26 mouse cellular contexts compared by ENCODE assay signal in the genomic region with DNA sequence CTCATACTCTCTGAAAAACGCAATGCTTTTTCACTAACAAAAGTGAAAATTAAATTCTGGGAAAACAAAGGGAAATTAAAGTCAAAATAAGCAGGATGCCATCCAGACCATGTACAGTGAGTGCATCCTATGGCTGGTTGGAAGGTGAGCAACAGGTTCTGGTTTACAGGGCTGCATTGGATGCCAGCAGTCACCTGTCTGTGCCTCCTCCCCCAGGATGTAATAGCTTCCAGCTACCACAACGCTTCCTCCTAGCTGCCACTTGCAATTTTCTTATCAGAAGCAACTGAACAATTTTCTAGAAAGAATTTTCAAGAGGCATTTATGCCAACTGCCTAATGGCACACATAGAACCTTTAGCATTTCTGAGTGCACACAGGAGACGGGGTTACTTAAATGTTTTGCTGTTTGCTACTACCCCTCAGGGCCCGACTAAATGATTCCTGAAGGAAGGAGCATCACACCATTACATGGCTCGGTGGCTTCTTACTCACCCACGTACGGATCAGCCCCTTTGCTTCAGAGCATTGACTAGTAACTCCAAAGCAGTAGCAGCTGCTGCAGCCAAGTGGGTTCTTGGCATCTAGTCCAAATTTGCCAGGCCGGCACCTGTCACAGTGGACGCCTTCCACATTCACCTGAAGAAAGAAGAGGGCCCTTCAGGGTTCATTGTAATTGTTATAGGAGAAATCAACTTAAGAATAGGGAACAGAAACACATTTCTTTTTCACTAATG.
A peak's percentile ranks its signal among the peaks of the same experiment; 100 is the strongest.
DNase-seq lines count a peak whose midpoint lies in the region; ATAC-seq lines count a peak whose summit lies in the region.
"Had no signal": no experiment of that assay in that cellular context is flagged by ENCODE, and none has a peak within 500 bp of the region (broad histone marks: within the 10 kb centered on the region; RNA-seq: fewer than 3 reads in every experiment).

No protein-coding gene starts in this region.

- WGBS in midbrain, embryonic 11.5 days = 85% methylated on average over 9 of the region's 9 CpGs
- WGBS in midbrain, embryonic 10.5 days = 85% methylated on average over 9 of the region's 9 CpGs
- WGBS in limb, embryonic 10.5 days = 88% methylated on average over 9 of the region's 9 CpGs

- H3K4me3 ChIP-seq in midbrain, embryonic 11.5 days (ENCODE audit: low read depth, low read length) = no peak overlapping the region
- no peak overlapping the region for H3K4me3 ChIP-seq in midbrain, embryonic 10.5 days
- H3K4me3 ChIP-seq in limb, embryonic 10.5 days = no peak overlapping the region
- H3K4me3 ChIP-seq: embryonic facial prominence, embryonic 12.5 days; heart, adult 2 months; hindbrain, embryonic 15.5 days; limb, embryonic 12.5 days; midbrain, embryonic 13.5 days; neural tube, embryonic 12.5 days had no signal

- no peaks in the 10 kb centered on the region for H3K36me3 ChIP-seq in midbrain, embryonic 11.5 days (ENCODE audit: control insufficient read depth, insufficient read depth, low read length)
- no peaks in the 10 kb centered on the region for H3K36me3 ChIP-seq in midbrain, embryonic 10.5 days
- no peaks in the 10 kb centered on the region for H3K36me3 ChIP-seq in limb, embryonic 10.5 days
- H3K36me3 ChIP-seq: embryonic facial prominence, embryonic 12.5 days; hindbrain, embryonic 15.5 days; limb, embryonic 12.5 days; midbrain, embryonic 13.5 days; neural tube, embryonic 12.5 days had no signal

- no peak for DNase-seq in frontal cortex, postnatal 10 days (ENCODE audit: low spot score in 2 of 2)
- DNase-seq in midbrain, embryonic 11.5 days (ENCODE audit: low spot score, missing footprints) = peak; percentile 33
- no peak for DNase-seq in midbrain, embryonic 10.5 days (ENCODE audit: low spot score)
- DNase-seq in cerebellum, adult 9-11 months = peak; percentile 25
- DNase-seq in limb, embryonic 10.5 days (ENCODE audit: low spot score) = no peak
- no peak for DNase-seq in frontal cortex, postnatal 14 days (ENCODE audit: low spot score in 2 of 2)
- DNase-seq: adrenal gland, postnatal 10 days; forebrain, postnatal 0 days; gastrocnemius, postnatal 25 days; heart, adult 2 months; heart, postnatal 36 days; kidney, adult 9 months; kidney, postnatal 14 days; liver, postnatal 0 days; right cerebral cortex, postnatal 14 days; thymus, postnatal 14 days had no signal

- H3K4me2 ChIP-seq in midbrain, embryonic 11.5 days = no peak overlapping the region
- H3K4me2 ChIP-seq: embryonic facial prominence, embryonic 12.5 days; hindbrain, embryonic 15.5 days; limb, embryonic 12.5 days; liver, embryonic 11.5 days; midbrain, embryonic 13.5 days; neural tube, embryonic 12.5 days had no signal

- no peaks in the 10 kb centered on the region for H3K4me1 ChIP-seq in midbrain, embryonic 11.5 days (ENCODE audit: control insufficient read depth, insufficient read depth, low read length)
- H3K4me1 ChIP-seq in midbrain, embryonic 10.5 days = 0 out of 2 replicates have a peak, but pooled peaks cover 5% of the 10 kb centered on the region
- peaks cover 7% of the 10 kb centered on the region; the same call in 1 of the 2 replicates for H3K4me1 ChIP-seq in limb, embryonic 10.5 days
- H3K4me1 ChIP-seq: embryonic facial prominence, embryonic 12.5 days; hindbrain, embryonic 15.5 days; limb, embryonic 12.5 days; neural tube, embryonic 12.5 days had no signal

- H3K9ac ChIP-seq in midbrain, embryonic 11.5 days (ENCODE audit: low read length) = no peak overlapping the region
- H3K9ac ChIP-seq: embryonic facial prominence, embryonic 12.5 days; forebrain, postnatal 0 days; hindbrain, embryonic 15.5 days; limb, embryonic 12.5 days; liver, postnatal 0 days; midbrain, embryonic 13.5 days; neural tube, embryonic 12.5 days had no signal

- 0 out of 2 replicates have a peak, but pooled peaks have one; percentile 21 for ATAC-seq in frontal cortex, adult (ENCODE audit: low TSS enrichment)
- no peak for ATAC-seq in midbrain, embryonic 11.5 days (ENCODE audit: low FRiP score)
- ATAC-seq: activated CD4-positive, CD25-positive, alpha-beta regulatory T cell, adult 4 months; forebrain, postnatal 0 days; intestine, embryonic 16.5 days; liver, postnatal 0 days; lung, postnatal 0 days; midbrain, embryonic 13.5 days had no signal

- no peak overlapping the region for H3K27ac ChIP-seq in midbrain, embryonic 11.5 days (ENCODE audit: low read depth, low read length)
- H3K27ac ChIP-seq in midbrain, embryonic 10.5 days (replicated peaks) = no peak overlapping the region
- H3K27ac ChIP-seq in limb, embryonic 10.5 days = no peak overlapping the region
- H3K27ac ChIP-seq: embryonic facial prominence, embryonic 12.5 days; heart, adult 2 months; hindbrain, embryonic 15.5 days; limb, embryonic 12.5 days; midbrain, embryonic 13.5 days; neural tube, embryonic 12.5 days had no signal

- no peaks in the 10 kb centered on the region for H3K27me3 ChIP-seq in midbrain, embryonic 11.5 days (ENCODE audit: control insufficient read depth, insufficient read depth, low read length)
- no peaks in the 10 kb centered on the region for H3K27me3 ChIP-seq in midbrain, embryonic 10.5 days (ENCODE audit: low read depth, poor library complexity, severe bottlenecking)
- H3K27me3 ChIP-seq in limb, embryonic 10.5 days (ENCODE audit: low read depth, poor library complexity, severe bottlenecking) = no peaks in the 10 kb centered on the region
- H3K27me3 ChIP-seq: embryonic facial prominence, embryonic 12.5 days; hindbrain, embryonic 15.5 days; limb, embryonic 12.5 days; midbrain, embryonic 13.5 days; neural tube, embryonic 12.5 days had no signal

- no peaks in the 10 kb centered on the region for H3K9me3 ChIP-seq in midbrain, embryonic 11.5 days (ENCODE audit: control insufficient read depth, low read length)
- no peaks in the 10 kb centered on the region for H3K9me3 ChIP-seq in midbrain, embryonic 10.5 days (replicated peaks)
- no peaks in the 10 kb centered on the region for H3K9me3 ChIP-seq in limb, embryonic 10.5 days (replicated peaks)
- H3K9me3 ChIP-seq: embryonic facial prominence, embryonic 12.5 days; hindbrain, embryonic 15.5 days; limb, embryonic 12.5 days; midbrain, embryonic 13.5 days; neural tube, embryonic 12.5 days had no signal

Comparison
In these comparisons a context has a peak if more than half of its experiments do, and no peak if none do; other contexts are left out.
1. DNase-seq: peak in midbrain, embryonic 11.5 days (single experiment) and cerebellum, adult 9-11 months (single experiment); none in frontal cortex, postnatal 10 days (0 of 2), midbrain, embryonic 10.5 days (single experiment), limb, embryonic 10.5 days (single experiment) and frontal cortex, postnatal 14 days (0 of 2).